Mouse (Mus musculus) adrenal gland, postnatal 36 days (tissue): ENCODE measurements around the gene St3gal4. TPM values are rescaled to one million over a fixed set of nuclear protein-coding genes. Genes with fewer than 3 reads are reported as not detected.
A peak's percentile ranks its signal among the peaks of the same experiment; 100 is the strongest.

Experiments
- DNase-seq, 2 experiments: peaks; one replicate each; pipeline ENCODE4 v3.0.0; 2021; ENCODE audit warnings: mixed read lengths in 1 of 2
- total RNA-seq, 2 experiments: library from RNA; stranded (reverse); gene quantifications; 2 replicates each; pipeline ENCODE4 v1.2.3; 2021

The St3gal4 gene
- total RNA-seq, 2 experiments from 2014 or later = 28.6 to 48.4 TPM

- no peak for DNase-seq
Observed at GRCm38 (mm10) chr9:35048449-35048848, 70.6 kb downstream of the St3gal4 start.

DNA sequence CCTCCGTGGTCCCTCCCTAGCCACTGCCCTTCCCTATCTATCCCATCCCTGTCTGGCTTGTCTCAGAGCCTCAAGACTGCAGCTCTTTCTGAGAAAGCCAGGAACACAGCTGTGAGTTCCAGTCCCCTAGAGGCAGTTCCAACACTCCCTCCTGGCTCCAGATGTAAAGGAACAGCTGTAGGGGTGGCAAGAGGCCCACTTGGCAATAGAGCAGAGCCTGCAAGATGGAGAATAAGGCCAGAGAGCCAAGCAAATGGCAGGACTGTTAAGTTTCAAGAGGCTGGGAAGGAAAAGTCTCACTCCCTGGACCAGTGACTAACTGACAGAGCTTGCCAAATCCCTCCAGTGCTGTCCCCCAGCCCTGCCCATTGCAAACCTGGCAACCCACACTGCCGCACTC is 73.3 kb downstream of the St3gal4 start:
- DNase-seq = peak; percentile 22 to 55

DNA sequence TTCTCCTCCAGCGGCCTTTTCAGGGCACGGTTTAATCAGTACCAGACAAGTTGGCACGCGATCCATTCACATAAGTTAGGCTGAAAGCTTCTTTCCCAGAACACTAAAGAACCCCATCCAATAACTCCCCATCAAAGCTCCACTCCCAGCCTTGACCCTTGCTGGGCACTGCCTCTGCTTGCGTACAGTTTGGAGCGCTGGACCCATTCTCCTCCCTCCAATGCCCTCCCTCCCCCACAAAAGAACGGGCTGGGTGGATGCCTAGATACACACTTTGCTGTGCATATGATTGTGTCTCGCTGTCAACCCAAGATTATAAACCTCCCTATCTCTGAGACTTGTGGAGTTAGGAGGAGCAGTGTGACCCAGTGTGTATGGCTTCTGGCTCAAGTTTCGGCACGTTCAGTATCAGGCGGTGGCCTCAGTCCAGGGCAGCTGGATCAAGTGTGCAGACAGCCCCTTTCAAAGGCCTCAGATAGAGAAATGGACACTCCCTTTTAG is 74.0 kb downstream of the St3gal4 start:
- DNase-seq = peak; percentile 69 to 73

GRCm38 (mm10) chr9:35044458-35044857 is 74.6 kb downstream of the St3gal4 start:
- peak; percentile 29 to 61 for DNase-seq

DNA sequence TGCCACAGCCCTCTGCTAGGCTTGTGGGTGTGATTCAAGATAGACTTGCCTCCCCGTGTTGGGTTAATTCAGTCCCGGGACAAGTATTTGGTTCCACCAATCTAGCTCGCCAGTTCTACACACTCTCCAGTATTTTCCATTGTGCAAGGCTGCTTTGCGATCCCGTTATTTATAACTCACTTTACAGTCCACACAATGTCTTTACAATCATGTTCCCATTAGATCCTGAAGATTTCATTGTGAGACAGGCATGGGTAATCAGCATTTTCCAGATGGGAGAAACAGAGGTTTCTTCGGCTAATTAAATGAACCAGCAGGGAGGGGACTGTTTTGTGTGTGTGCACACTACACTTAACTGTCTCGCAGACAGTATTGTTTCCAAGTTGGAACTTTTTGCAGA is 75.4 kb downstream of the St3gal4 start:
- DNase-seq = no peak

- DNase-seq = no peak
Observed at GRCm38 (mm10) chr9:35041493-35041892, 77.6 kb downstream of the St3gal4 start.

GRCm38 (mm10) chr9:35039846-35040245 is 79.2 kb downstream of the St3gal4 start:
- no peak for DNase-seq

- DNase-seq = peak; percentile 71 to 75
Observed at GRCm38 (mm10) chr9:35038922-35039586, 80.0 kb downstream of the St3gal4 start.

DNA sequence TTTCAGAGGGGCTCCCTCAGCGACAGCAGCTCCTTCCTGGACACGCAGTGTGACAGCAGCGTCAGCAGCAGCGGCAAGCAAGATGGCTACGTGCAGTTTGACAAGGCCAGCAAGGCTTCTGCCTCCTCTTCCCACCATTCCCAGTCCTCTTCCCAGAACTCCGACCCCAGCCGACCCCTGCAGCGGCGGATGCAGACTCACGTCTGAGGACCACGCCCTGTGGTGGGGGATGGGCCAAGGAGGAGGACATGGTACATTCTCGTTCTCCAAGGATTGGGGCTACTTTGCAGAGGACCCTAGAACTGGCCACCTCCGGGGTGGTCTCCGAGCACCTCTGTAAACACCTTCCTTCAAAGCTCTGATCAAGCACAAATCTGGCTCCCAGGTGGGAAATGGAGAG is 84.0 kb downstream of the St3gal4 start:
- DNase-seq = no peak

DNA sequence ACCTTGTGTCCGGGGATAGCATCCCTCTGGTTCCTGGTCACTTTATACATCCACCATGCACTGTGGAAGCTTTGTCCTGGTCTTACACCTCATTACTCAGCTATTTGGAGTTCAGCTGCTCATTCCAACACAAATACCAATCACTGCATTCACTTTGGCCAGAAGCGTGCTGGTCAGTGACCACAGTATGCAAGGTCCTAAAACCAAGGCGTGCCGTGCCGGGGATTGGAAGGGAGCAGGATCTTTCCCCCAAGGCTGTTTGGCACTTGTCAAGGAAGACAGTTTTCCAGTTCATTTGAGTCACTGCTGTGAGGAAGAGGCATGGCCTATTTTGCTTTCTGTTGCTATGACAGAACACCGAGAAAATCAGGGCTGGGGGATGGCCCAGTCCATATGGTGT is 86.6 kb downstream of the St3gal4 start:
- DNase-seq = no peak

- DNase-seq = peak; percentile 61 to 76
Observed at GRCm38 (mm10) chr9:35030823-35031222, 88.2 kb downstream of the St3gal4 start.

GRCm38 (mm10) chr9:35027382-35027997 is 91.6 kb downstream of the St3gal4 start:
- DNase-seq = no peak

- DNase-seq = no peak
Observed at GRCm38 (mm10) chr9:35026897-35027311, 92.2 kb downstream of the St3gal4 start.

- DNase-seq = no peak
Observed at GRCm38 (mm10) chr9:35026311-35026710, 92.8 kb downstream of the St3gal4 start.

DNA sequence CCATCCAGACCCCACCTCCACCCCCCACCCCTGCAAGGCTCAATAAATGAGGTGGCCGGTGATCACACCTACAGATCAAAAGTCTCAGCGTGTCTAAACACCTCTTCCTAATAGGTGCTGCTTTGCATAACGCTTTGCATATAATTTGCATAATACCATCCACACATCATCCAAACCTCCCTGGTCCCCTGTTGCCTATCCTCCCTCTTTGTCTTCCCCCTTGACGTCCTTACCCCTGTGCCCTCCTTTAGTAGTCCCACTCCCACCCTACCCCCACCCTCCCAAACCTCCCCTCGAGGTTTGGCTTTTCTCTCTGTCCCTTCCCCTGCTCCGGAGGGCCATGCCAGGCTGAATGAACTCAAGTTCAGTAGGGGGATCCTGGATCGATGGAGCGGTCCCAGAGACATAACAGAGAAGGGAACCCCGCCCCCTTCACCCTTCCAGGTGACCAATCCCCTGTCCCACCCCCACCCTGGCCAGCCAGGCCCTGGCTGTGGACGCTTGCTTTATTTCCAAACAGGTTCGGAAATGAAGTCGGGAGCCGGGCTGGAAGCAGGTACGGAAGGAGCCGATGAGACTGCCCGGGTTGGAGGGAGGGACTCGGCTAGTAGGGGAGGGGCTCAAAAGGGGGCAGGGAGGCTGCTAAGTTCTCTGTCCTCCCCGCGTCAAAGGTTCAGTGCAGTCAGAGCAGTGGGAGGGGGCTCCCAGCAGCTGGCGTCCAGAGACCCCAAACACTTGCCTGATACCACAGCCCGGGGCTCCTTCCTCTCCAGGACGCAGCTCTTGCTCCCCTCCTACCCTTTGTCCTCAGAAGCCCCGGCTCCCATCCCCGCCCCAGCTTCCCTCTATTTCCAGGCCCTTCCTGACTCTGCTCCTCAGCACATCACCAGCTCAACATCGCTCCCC is 94.2 kb downstream of the St3gal4 start:
- DNase-seq = no peak

GRCm38 (mm10) chr9:35021744-35022143 is 97.3 kb downstream of the St3gal4 start:
- no peak for DNase-seq

GRCm38 (mm10) chr9:35020015-35020653 is 98.9 kb downstream of the St3gal4 start:
- no peak for DNase-seq

- DNase-seq = peak in 1 of 2 experiments; percentile 71
Observed at GRCm38 (mm10) chr9:35019372-35019771, 99.7 kb downstream of the St3gal4 start.

- DNase-seq = no peak
Observed at GRCm38 (mm10) chr9:35018056-35018455, 101.0 kb downstream of the St3gal4 start.

GRCm38 (mm10) chr9:35017563-35017962 is 101.5 kb downstream of the St3gal4 start:
- peak in 1 of 2 experiments; percentile 40 for DNase-seq

DNA sequence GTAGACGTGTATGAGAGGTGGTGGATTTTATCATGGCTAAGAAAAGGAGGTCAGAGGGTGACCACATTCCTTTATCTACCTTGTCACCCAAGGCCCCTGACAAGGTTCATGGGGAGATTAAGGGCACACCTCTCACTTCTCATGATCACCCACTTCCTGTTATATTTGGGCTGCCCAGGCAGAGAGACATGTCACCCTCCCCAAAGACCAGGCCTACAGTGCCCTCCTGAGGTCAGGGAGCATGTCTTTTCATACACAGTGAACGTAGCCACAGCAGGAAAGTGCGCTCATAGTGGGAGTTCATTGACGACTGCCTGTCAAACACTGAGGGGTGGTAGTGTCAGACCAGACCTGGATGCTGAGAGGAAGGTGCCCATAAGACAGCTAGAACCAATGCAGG is 102.3 kb downstream of the St3gal4 start:
- DNase-seq = peak; percentile 56 to 65

GRCm38 (mm10) chr9:35007697-35008341 is 111.2 kb downstream of the St3gal4 start:
- no peak for DNase-seq
